Comparison of ENCODE assay signal across 11 mouse cellular contexts in the genomic region with DNA sequence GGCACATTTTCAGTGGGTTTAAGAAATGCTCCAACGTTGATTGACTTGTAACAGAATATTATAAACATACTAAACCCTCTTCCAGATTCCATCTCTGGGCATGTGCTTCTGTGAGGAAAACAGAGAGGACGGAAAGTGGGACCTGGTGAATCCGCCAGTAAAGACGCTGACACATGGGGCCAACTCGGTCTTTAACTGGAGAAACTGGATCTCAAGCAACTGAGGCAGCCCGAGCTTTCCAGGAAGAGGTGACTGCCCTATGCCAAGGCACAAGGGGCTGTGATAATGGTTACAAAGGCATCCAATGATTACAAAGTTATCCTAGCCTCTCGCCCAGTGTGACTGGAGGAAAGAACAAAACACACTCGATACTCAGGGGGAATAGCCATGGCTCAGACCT.
"Had no signal": no experiment of that assay in that cellular context is flagged by ENCODE, and none has a peak within 500 bp of the region (broad histone marks: within the 10 kb centered on the region; RNA-seq: fewer than 3 reads in every experiment).

No protein-coding gene starts in this region.

- DNase-seq: retina, postnatal 1 day; right cerebral cortex, adult 18-20 months; right cerebral cortex, postnatal 14 days; right cerebral cortex, postnatal 25 days; right cerebral cortex, postnatal 4 days; spleen, adult 18-20 months; thymus, adult 18-20 months; thymus, adult 2 months; thymus, postnatal 14 days; thymus, postnatal 25 days; thymus, postnatal 36 days had no signal
